Mouse (Mus musculus) stomach, postnatal 0 days (tissue): ENCODE measurements around the gene Samd4b. TPM values are rescaled to one million over a fixed set of nuclear protein-coding genes. Genes with fewer than 3 reads are reported as not detected.
A peak's percentile ranks its signal among the peaks of the same experiment; 100 is the strongest.

Source experiments
- ATAC-seq: fragments of 200-750 bp; cut with Nextera tagmentation; 2 replicates; pipeline ENCODE4 v1.8.0; 2017; ENCODE audit not compliant: low FRiP score, low TSS enrichment
- DNase-seq: peaks from one replicate; pipeline ENCODE4 v3.0.0-alpha.2; 2016; ENCODE audit warnings: low spot score
- H3K27ac ChIP-seq: fragments of 300-500 bp; sonication (generic); replicated peaks from 2 replicates; pipeline ENCODE4 v1.5.1; 2014; ENCODE audit warnings: mild to moderate bottlenecking, control low read depth
- H3K27me3 ChIP-seq: fragments of 300-500 bp; sonication (generic); 2 replicates; pipeline ENCODE4 v1.6.1; 2014; ENCODE audit warnings: low read length; ENCODE audit not compliant: control insufficient read depth, insufficient read depth
- H3K36me3 ChIP-seq: fragments of 300-500 bp; sonication (generic); 2 replicates; pipeline ENCODE4 v1.6.1; 2014; ENCODE audit warnings: low read length, mixed read lengths; ENCODE audit not compliant: control insufficient read depth, insufficient read depth
- H3K4me1 ChIP-seq: fragments of 300-500 bp; sonication (generic); replicated peaks from 2 replicates; pipeline ENCODE4 v1.6.1; 2014; ENCODE audit warnings: antibody characterized with exemption; ENCODE audit not compliant: control insufficient read depth, insufficient read depth
- H3K4me2 ChIP-seq: fragments of 300-500 bp; sonication (generic); replicated peaks from 2 replicates; pipeline ENCODE4 v1.6.1; 2014; ENCODE audit warnings: low read depth, mild to moderate bottlenecking, control low read depth, moderate library complexity
- H3K4me3 ChIP-seq: fragments of 300-500 bp; sonication (generic); 2 replicates; pipeline ENCODE4 v1.5.1; 2014; ENCODE audit warnings: low read depth, low read length, control low read depth
- H3K9ac ChIP-seq: fragments of 300-500 bp; sonication (generic); 2 replicates; pipeline ENCODE4 v1.6.1; 2014; ENCODE audit warnings: mild to moderate bottlenecking, low read length, control low read depth, mixed read lengths
- H3K9me3 ChIP-seq: fragments of 300-500 bp; sonication (generic); 2 replicates; pipeline ENCODE4 v1.6.1; 2016; ENCODE audit warnings: low read length; ENCODE audit not compliant: control insufficient read depth
- CTCF ChIP-seq: IDR thresholded peaks from 2 replicates; pipeline ENCODE4 v1.5.1; 2016; ENCODE audit warnings: antibody characterized with exemption, low read depth, mild to moderate bottlenecking, moderate library complexity
- EP300 ChIP-seq: optimal IDR thresholded peaks from 2 replicates; pipeline ENCODE3; 2016; ENCODE audit warnings: antibody characterized with exemption
- WGBS: fragments of 180-500 bp; shearing (Covaris S2); extraction: QIAGEN DNeasy Blood & Tissue Kit; methylation state at CpG from one replicate; pipeline ENCODE4 v1.1.7; 2014; 5-methylcytosine and 5-hydroxymethylcytosine counted together
- polyA plus RNA-seq: library from polyadenylated mRNA; unstranded; fragments of >200 nt; fragmentation: Nextera tagmentation; extraction: Ambion mirVana; gene quantifications from 2 replicates; pipeline ENCODE4 v1.2.1, GENCODE M21; 2015

Samd4b gene
- polyA plus RNA-seq, 1 experiment from 2014 or later, result 9.8 TPM

GRCm38 (mm10) chr7:28373131-28373581, 224.8 kb downstream of the Samd4b start:
- Histone ChIP-seq H3K4me1 (no peaks in the 10 kb centered on the region), H3K27ac (peak overlapping the region; percentile 78), H3K4me3 (peak overlapping the region; percentile 82), H3K4me2 (peak overlapping the region; percentile 32; the same call in 1 of the 2 replicates), H3K9me3 (no peaks in the 10 kb centered on the region), H3K27me3 (no peaks in the 10 kb centered on the region), H3K36me3 (peaks cover 6% of the 10 kb centered on the region; the same call in 1 of the 2 replicates), H3K9ac (no peak overlapping the region)
- ATAC-seq, result peak; percentile 2
- TF ChIP-seq EP300, result peak; percentile 92
- peak; percentile 88 for TF ChIP-seq CTCF
- 1% methylated on average over 9 of the region's 9 CpGs for WGBS
- peak; percentile 82 for DNase-seq

GRCm38 (mm10) chr7:28372251-28373108, 225.5 kb downstream of the Samd4b start, which contains the start of gene Plekhg2:
Gene Plekhg2, minus strand, starts transcription at chr7:28372599.
- DNase-seq (peak; percentile 98), ATAC-seq (peak; percentile 89)
- H3K4me3 ChIP-seq, result peak within 1 kb of the TSS; percentile 82
- peak within 1 kb of the TSS; percentile 93 for H3K27ac ChIP-seq
- H3K36me3 ChIP-seq, result peaks cover 4% of the 10 kb centered on the region; the same call in 1 of the 2 replicates
- H3K4me2 ChIP-seq, result peak within 1 kb of the TSS; percentile 92
- TF ChIP-seq EP300 (no peak), CTCF (peak; percentile 75)
- WGBS, result under 1% methylated on average over 59 of the region's 66 CpGs
- no peaks in the 10 kb centered on the region for H3K9me3 ChIP-seq
- H3K4me1 ChIP-seq, result no peaks in the 10 kb centered on the region
- peak within 1 kb of the TSS; percentile 94 for H3K9ac ChIP-seq
- no peaks in the 10 kb centered on the region for H3K27me3 ChIP-seq

- no peaks in the 10 kb centered on the region for H3K9me3 ChIP-seq
- peaks cover 4% of the 10 kb centered on the region; the same call in 1 of the 2 replicates for H3K36me3 ChIP-seq
- peak; percentile 63 for DNase-seq
- H3K27me3 ChIP-seq, result no peaks in the 10 kb centered on the region
- ATAC-seq, result no peak
- peak overlapping the region; percentile 93 for H3K27ac ChIP-seq
- 1% methylated on average over 32 of the region's 43 CpGs for WGBS
- no peak for TF ChIP-seq EP300
- no peak for TF ChIP-seq CTCF
- peak overlapping the region; percentile 82 for H3K4me3 ChIP-seq
- no peaks in the 10 kb centered on the region for H3K4me1 ChIP-seq
- peak overlapping the region; percentile 94 for H3K9ac ChIP-seq
- H3K4me2 ChIP-seq, result peak overlapping the region; percentile 92
Observed at GRCm38 (mm10) chr7:28371514-28371989, 226.4 kb downstream of the Samd4b start.

GRCm38 (mm10) chr7:28370977-28371513, 226.9 kb downstream of the Samd4b start:
- no peaks in the 10 kb centered on the region for H3K27me3 ChIP-seq
- TF ChIP-seq CTCF (no peak), EP300 (no peak)
- ATAC-seq (no peak), DNase-seq (peak; percentile 77)
- H3K9me3 ChIP-seq, result no peaks in the 10 kb centered on the region
- H3K4me2 ChIP-seq, result peak overlapping the region; percentile 92
- peak overlapping the region; percentile 94 for H3K9ac ChIP-seq
- no peaks in the 10 kb centered on the region for H3K4me1 ChIP-seq
- WGBS, result 5% methylated on average over 11 of the region's 11 CpGs
- peak overlapping the region; percentile 82 for H3K4me3 ChIP-seq
- peaks cover 4% of the 10 kb centered on the region; the same call in 1 of the 2 replicates for H3K36me3 ChIP-seq
- H3K27ac ChIP-seq, result peak overlapping the region; percentile 93

GRCm38 (mm10) chr7:28370051-28370450, 227.9 kb downstream of the Samd4b start:
- no peaks in the 10 kb centered on the region for H3K9me3 ChIP-seq
- peak overlapping the region; percentile 94; the same call in 1 of the 2 replicates for H3K9ac ChIP-seq
- 90% methylated on average over 14 of the region's 14 CpGs for WGBS
- H3K4me2 ChIP-seq, result peak overlapping the region; percentile 92
- peaks cover 6% of the 10 kb centered on the region; the same call in 1 of the 2 replicates for H3K36me3 ChIP-seq
- no peak for ATAC-seq
- H3K4me1 ChIP-seq, result no peaks in the 10 kb centered on the region
- no peak for TF ChIP-seq EP300
- no peaks in the 10 kb centered on the region for H3K27me3 ChIP-seq
- H3K27ac ChIP-seq, result no peak overlapping the region
- peak overlapping the region; percentile 82 for H3K4me3 ChIP-seq
- no peak for DNase-seq
